Mouse (Mus musculus): Measurements from ENCODE around the gene Dmtf1. TPM values are rescaled to one million over a fixed set of nuclear protein-coding genes. Genes with fewer than 3 reads are reported as not detected.

Gene Dmtf1
- total RNA-seq, 1 experiment from 2014 or later: 28.2 TPM

Other genes with a start within 250 kb of the Dmtf1 start
- 32.8 and 78.7 TPM in 2 replicates for gene Crot, start 164.5 kb downstream of the Dmtf1 start, total RNA-seq (2021)
- 29.6 and 30.7 TPM in 2 replicates for gene Tmem243, start 61.1 kb downstream of the Dmtf1 start, total RNA-seq (2021)
- gene 9330182L06Rik, start 104.3 kb upstream of the Dmtf1 start, total RNA-seq (2021): 13.6 and 14.1 TPM in 2 replicates

All from adrenal gland, postnatal 14 days (tissue).